Mouse (Mus musculus): ENCODE measurements around the gene Polr2a. TPM values are rescaled to one million over a fixed set of nuclear protein-coding genes. Genes with fewer than 3 reads are reported as not detected.

Gene Polr2a
- polyA plus RNA-seq, 1 experiment from 2014 or later, result 31.3 TPM

Other genes with a start within 250 kb of the Polr2a start
- gene Dnah2, start 209.5 kb downstream of the Polr2a start, polyA plus RNA-seq (2016; fragmentation: Nextera tagmentation; extraction: Ambion mirVana), result 1.7 and 2.1 TPM in 2 replicates
- 63.7 and 72.7 TPM in 2 replicates for gene Efnb3, start 198.4 kb downstream of the Polr2a start, polyA plus RNA-seq (2016; fragmentation: Nextera tagmentation; extraction: Ambion mirVana)
- 33.0 and 36.0 TPM in 2 replicates for gene Wrap53, start 178.4 kb downstream of the Polr2a start, polyA plus RNA-seq (2016; fragmentation: Nextera tagmentation; extraction: Ambion mirVana)
- gene Trp53, start 178.3 kb downstream of the Polr2a start, polyA plus RNA-seq (2016; fragmentation: Nextera tagmentation; extraction: Ambion mirVana), result 120 and 124 TPM in 2 replicates
- gene Atp1b2, start 152.7 kb downstream of the Polr2a start, polyA plus RNA-seq (2016; fragmentation: Nextera tagmentation; extraction: Ambion mirVana), result 11.9 and 12.6 TPM in 2 replicates
- gene Shbg, start 140.7 kb downstream of the Polr2a start, polyA plus RNA-seq (2016; fragmentation: Nextera tagmentation; extraction: Ambion mirVana), result not detected in 2 replicates
- 15.8 and 21.5 TPM in 2 replicates for gene Sat2, start 136.6 kb downstream of the Polr2a start, polyA plus RNA-seq (2016; fragmentation: Nextera tagmentation; extraction: Ambion mirVana)
- gene Fxr2, start 125.6 kb downstream of the Polr2a start, polyA plus RNA-seq (2016; fragmentation: Nextera tagmentation; extraction: Ambion mirVana), result 46.0 and 48.9 TPM in 2 replicates
- not detected in 2 replicates for gene Sox15, start 103.3 kb downstream of the Polr2a start, polyA plus RNA-seq (2016; fragmentation: Nextera tagmentation; extraction: Ambion mirVana)
- gene Mpdu1, start 96.0 kb downstream of the Polr2a start, polyA plus RNA-seq (2016; fragmentation: Nextera tagmentation; extraction: Ambion mirVana), result 74.7 and 80.9 TPM in 2 replicates
- 5.5 TPM in 2 replicates for gene Cd68, start 92.5 kb downstream of the Polr2a start, polyA plus RNA-seq (2016; fragmentation: Nextera tagmentation; extraction: Ambion mirVana)
- gene Eif4a1, start 86.2 kb downstream of the Polr2a start, polyA plus RNA-seq (2016; fragmentation: Nextera tagmentation; extraction: Ambion mirVana), result 694 and 751 TPM in 2 replicates
- 106 and 119 TPM in 2 replicates for gene Senp3, start 76.6 kb downstream of the Polr2a start, polyA plus RNA-seq (2016; fragmentation: Nextera tagmentation; extraction: Ambion mirVana)
- 0.26 TPM in 1 of 2 replicates, not detected in the other for gene Tnfsf13, start 72.9 kb downstream of the Polr2a start, polyA plus RNA-seq (2016; fragmentation: Nextera tagmentation; extraction: Ambion mirVana)
- 1.3 and 1.6 TPM in 2 replicates for gene Tnfsf12, start 62.8 kb downstream of the Polr2a start, polyA plus RNA-seq (2016; fragmentation: Nextera tagmentation; extraction: Ambion mirVana)
- gene Tnfsfm13, start 62.5 kb downstream of the Polr2a start, polyA plus RNA-seq (2016; fragmentation: Nextera tagmentation; extraction: Ambion mirVana), result 0.51 and 0.84 TPM in 2 replicates
- gene Slc35g3, start 3.3 kb upstream of the Polr2a start, polyA plus RNA-seq (2016; fragmentation: Nextera tagmentation; extraction: Ambion mirVana), result 0.13 and 0.33 TPM in 2 replicates
- 1.3 and 1.5 TPM in 2 replicates for gene Zbtb4, start 7.3 kb upstream of the Polr2a start, polyA plus RNA-seq (2016; fragmentation: Nextera tagmentation; extraction: Ambion mirVana)
- 1.2 and 1.8 TPM in 2 replicates for gene Chrnb1, start 37.3 kb upstream of the Polr2a start, polyA plus RNA-seq (2016; fragmentation: Nextera tagmentation; extraction: Ambion mirVana)
- 2.6 and 3.2 TPM in 2 replicates for gene Fgf11, start 43.2 kb upstream of the Polr2a start, polyA plus RNA-seq (2016; fragmentation: Nextera tagmentation; extraction: Ambion mirVana)
- 0.76 and 1.3 TPM in 2 replicates for gene Tmem102, start 47.0 kb upstream of the Polr2a start, polyA plus RNA-seq (2016; fragmentation: Nextera tagmentation; extraction: Ambion mirVana)
- gene Gm39566, start 56.7 kb upstream of the Polr2a start, polyA plus RNA-seq (2016; fragmentation: Nextera tagmentation; extraction: Ambion mirVana), result not detected in 2 replicates
- gene Spem2, start 59.8 kb upstream of the Polr2a start, polyA plus RNA-seq (2016; fragmentation: Nextera tagmentation; extraction: Ambion mirVana), result not detected in 2 replicates
- 0.24 and 0.26 TPM in 2 replicates for gene Spem1, start 63.5 kb upstream of the Polr2a start, polyA plus RNA-seq (2016; fragmentation: Nextera tagmentation; extraction: Ambion mirVana)
- 13.3 and 14.0 TPM in 2 replicates for gene Nlgn2, start 79.1 kb upstream of the Polr2a start, polyA plus RNA-seq (2016; fragmentation: Nextera tagmentation; extraction: Ambion mirVana)
- gene Tmem256, start 79.9 kb upstream of the Polr2a start, polyA plus RNA-seq (2016; fragmentation: Nextera tagmentation; extraction: Ambion mirVana), result 285 and 294 TPM in 2 replicates
- 55.1 and 56.3 TPM in 2 replicates for gene Plscr3, start 87.7 kb upstream of the Polr2a start, polyA plus RNA-seq (2016; fragmentation: Nextera tagmentation; extraction: Ambion mirVana)
- 0.14 and 0.60 TPM in 2 replicates for gene Tnk1, start 100.1 kb upstream of the Polr2a start, polyA plus RNA-seq (2016; fragmentation: Nextera tagmentation; extraction: Ambion mirVana)
- not detected in 2 replicates for gene Tmem95, start 119.4 kb upstream of the Polr2a start, polyA plus RNA-seq (2016; fragmentation: Nextera tagmentation; extraction: Ambion mirVana)
- 1.7 and 2.5 TPM in 2 replicates for gene Kctd11, start 122.8 kb upstream of the Polr2a start, polyA plus RNA-seq (2016; fragmentation: Nextera tagmentation; extraction: Ambion mirVana)
- gene Acap1, start 136.9 kb upstream of the Polr2a start, polyA plus RNA-seq (2016; fragmentation: Nextera tagmentation; extraction: Ambion mirVana), result 0.47 and 0.83 TPM in 2 replicates
- gene 2810408A11Rik, start 142.3 kb upstream of the Polr2a start, polyA plus RNA-seq (2016; fragmentation: Nextera tagmentation; extraction: Ambion mirVana), result 22.4 TPM in 2 replicates
- gene Neurl4, start 142.4 kb upstream of the Polr2a start, polyA plus RNA-seq (2016; fragmentation: Nextera tagmentation; extraction: Ambion mirVana), result 18.9 and 19.3 TPM in 2 replicates
- 95.8 and 99.1 TPM in 2 replicates for gene Gps2, start 155.3 kb upstream of the Polr2a start, polyA plus RNA-seq (2016; fragmentation: Nextera tagmentation; extraction: Ambion mirVana)
- gene Eif5a, start 163.3 kb upstream of the Polr2a start, polyA plus RNA-seq (2016; fragmentation: Nextera tagmentation; extraction: Ambion mirVana), result 1,678 TPM in 2 replicates
- 7.4 and 8.9 TPM in 2 replicates for gene Ybx2, start 177.2 kb upstream of the Polr2a start, polyA plus RNA-seq (2016; fragmentation: Nextera tagmentation; extraction: Ambion mirVana)
- 13.3 and 15.3 TPM in 2 replicates for gene Slc2a4, start 189.6 kb upstream of the Polr2a start, polyA plus RNA-seq (2016; fragmentation: Nextera tagmentation; extraction: Ambion mirVana)
- 5.7 and 7.0 TPM in 2 replicates for gene Cldn7, start 206.1 kb upstream of the Polr2a start, polyA plus RNA-seq (2016; fragmentation: Nextera tagmentation; extraction: Ambion mirVana)
- gene Ctdnep1, start 222.5 kb upstream of the Polr2a start, polyA plus RNA-seq (2016; fragmentation: Nextera tagmentation; extraction: Ambion mirVana), result 19.9 and 20.7 TPM in 2 replicates
- gene Elp5, start 223.9 kb upstream of the Polr2a start, polyA plus RNA-seq (2016; fragmentation: Nextera tagmentation; extraction: Ambion mirVana), result 129 and 141 TPM in 2 replicates
- 527 and 539 TPM in 2 replicates for gene Gabarap, start 232.5 kb upstream of the Polr2a start, polyA plus RNA-seq (2016; fragmentation: Nextera tagmentation; extraction: Ambion mirVana)
- gene Phf23, start 237.1 kb upstream of the Polr2a start, polyA plus RNA-seq (2016; fragmentation: Nextera tagmentation; extraction: Ambion mirVana), result 91.3 and 99.1 TPM in 2 replicates
- gene Dvl2, start 242.0 kb upstream of the Polr2a start, polyA plus RNA-seq (2016; fragmentation: Nextera tagmentation; extraction: Ambion mirVana), result 45.2 and 46.6 TPM in 2 replicates